Mouse (Mus musculus) embryonic facial prominence, embryonic 15.5 days (tissue): ENCODE results near the gene Col12a1. TPM values are rescaled to one million over a fixed set of nuclear protein-coding genes. Genes with fewer than 3 reads are reported as not detected.
A peak's percentile ranks its signal among the peaks of the same experiment; 100 is the strongest.

Source experiments
- ATAC-seq: fragments of 200-750 bp; cut with Nextera tagmentation; 2 replicates; pipeline ENCODE4 v1.8.0; 2017; ENCODE audit warnings: low read depth, moderate TSS enrichment; ENCODE audit not compliant: insufficient number of reproducible peaks, low FRiP score, low TSS enrichment
- H3K27ac ChIP-seq: fragments of 300-500 bp; sonication (generic); replicated peaks from 2 replicates; pipeline ENCODE4 v1.5.1; 2015; ENCODE audit warnings: mild to moderate bottlenecking, inconsistent platforms
- H3K27me3 ChIP-seq: fragments of 300-500 bp; sonication (generic); 2 replicates; pipeline ENCODE4 v1.6.1; 2015; ENCODE audit warnings: inconsistent platforms
- H3K36me3 ChIP-seq: fragments of 300-500 bp; sonication (generic); 2 replicates; pipeline ENCODE4 v1.6.1; 2015; ENCODE audit warnings: mild to moderate bottlenecking, inconsistent platforms
- H3K4me1 ChIP-seq: fragments of 300-500 bp; sonication (generic); 2 replicates; pipeline ENCODE4 v1.6.1; 2015; ENCODE audit warnings: inconsistent platforms
- H3K4me2 ChIP-seq: fragments of 300-500 bp; sonication (generic); replicated peaks from 2 replicates; pipeline ENCODE4 v1.6.1; 2015; ENCODE audit warnings: mild to moderate bottlenecking, inconsistent platforms
- H3K4me3 ChIP-seq: fragments of 300-500 bp; sonication (generic); replicated peaks from 2 replicates; pipeline ENCODE4 v1.5.1; 2015; ENCODE audit warnings: mild to moderate bottlenecking, inconsistent platforms
- H3K9ac ChIP-seq: fragments of 300-500 bp; sonication (generic); 2 replicates; pipeline ENCODE4 v1.6.1; 2015; ENCODE audit warnings: inconsistent platforms
- H3K9me3 ChIP-seq: fragments of 300-500 bp; sonication (generic); replicated peaks from 2 replicates; pipeline ENCODE4 v1.6.1; 2016; ENCODE audit warnings: inconsistent platforms
- WGBS: fragments of 180-500 bp; shearing (Covaris S2); methylation state at CpG from one replicate; pipeline ENCODE4 v1.1.7; 2015; 5-methylcytosine and 5-hydroxymethylcytosine counted together
- polyA plus RNA-seq: library from polyadenylated mRNA; unstranded; fragments of >200 nt; fragmentation: Nextera tagmentation; extraction: Ambion mirVana; gene quantifications from 2 replicates; pipeline ENCODE4 v1.2.1, GENCODE M21; 2015

Gene Col12a1
- polyA plus RNA-seq, 1 experiment from 2014 or later: 132 TPM

DNA sequence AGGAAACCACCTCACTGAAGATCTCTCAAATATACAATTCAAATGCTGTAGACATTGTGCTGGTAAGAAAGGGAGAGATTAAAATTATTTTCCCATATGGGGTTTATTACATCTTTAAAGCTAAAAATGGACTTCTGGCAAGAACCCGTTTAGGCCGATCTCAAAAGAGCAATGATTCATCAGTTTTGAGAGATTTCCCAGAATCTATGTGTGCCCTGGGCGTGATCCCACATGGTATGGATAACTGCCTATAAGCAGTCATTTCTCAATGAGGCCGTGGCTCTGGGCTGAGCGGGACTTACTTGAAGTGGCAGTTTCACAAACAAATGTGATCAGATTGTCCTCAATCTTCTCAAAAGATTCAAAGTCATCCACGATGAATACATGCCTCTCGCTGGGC lies 87.4 kb downstream of the Col12a1 start:
- Histone ChIP-seq H3K9ac (no peak overlapping the region), H3K36me3 (peaks cover 43% of the 10 kb centered on the region), H3K27me3 (no peaks in the 10 kb centered on the region), H3K27ac (no peak overlapping the region), H3K4me3 (no peak overlapping the region), H3K4me2 (no peak overlapping the region), H3K4me1 (no peaks in the 10 kb centered on the region), H3K9me3 (no peaks in the 10 kb centered on the region)
- ATAC-seq: no peak
- WGBS: 80% methylated on average over 7 of the region's 7 CpGs

DNA sequence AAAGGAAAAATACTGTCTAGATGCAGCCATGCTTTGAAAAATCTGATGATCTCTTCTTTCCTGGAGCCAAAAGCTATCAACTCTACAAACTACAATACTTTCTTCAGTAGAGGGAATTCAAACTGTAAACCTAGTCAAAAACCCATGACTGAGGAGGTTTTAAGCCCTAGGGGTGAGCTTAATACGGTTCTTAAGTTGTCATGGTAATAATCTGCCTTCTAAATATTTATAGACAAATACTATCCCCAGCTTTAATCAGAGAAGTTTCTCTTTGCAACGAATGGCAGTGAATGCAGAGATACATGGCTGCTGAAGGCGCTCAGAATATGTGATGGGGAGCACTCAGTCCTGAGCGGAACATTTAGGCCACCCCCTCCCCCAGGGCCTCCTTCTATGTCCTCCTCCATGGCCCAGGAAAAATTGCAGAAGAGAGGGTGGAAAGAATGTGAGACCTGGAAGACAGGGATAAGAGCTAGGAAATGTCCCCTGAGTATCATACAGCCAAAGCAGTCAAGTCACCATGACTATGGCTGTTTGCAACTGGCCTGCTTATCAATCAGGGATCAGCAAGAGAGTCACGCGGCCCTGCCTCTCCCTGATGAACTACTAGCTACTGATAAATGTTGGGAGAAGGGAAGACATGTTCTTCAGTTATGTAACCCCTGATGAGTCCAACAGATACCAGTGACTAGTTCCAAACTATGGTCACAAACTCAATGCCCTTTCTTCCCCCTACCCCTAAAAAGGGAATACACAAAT lies 99.6 kb downstream of the Col12a1 start:
- Histone ChIP-seq H3K4me2 (no peak overlapping the region), H3K27me3 (no peaks in the 10 kb centered on the region), H3K27ac (no peak overlapping the region), H3K4me1 (no peaks in the 10 kb centered on the region), H3K36me3 (peaks cover 35% of the 10 kb centered on the region), H3K9ac (no peak overlapping the region), H3K9me3 (no peaks in the 10 kb centered on the region), H3K4me3 (no peak overlapping the region)
- 68% methylated on average over 6 of the region's 6 CpGs for WGBS
- ATAC-seq: no peak

DNA sequence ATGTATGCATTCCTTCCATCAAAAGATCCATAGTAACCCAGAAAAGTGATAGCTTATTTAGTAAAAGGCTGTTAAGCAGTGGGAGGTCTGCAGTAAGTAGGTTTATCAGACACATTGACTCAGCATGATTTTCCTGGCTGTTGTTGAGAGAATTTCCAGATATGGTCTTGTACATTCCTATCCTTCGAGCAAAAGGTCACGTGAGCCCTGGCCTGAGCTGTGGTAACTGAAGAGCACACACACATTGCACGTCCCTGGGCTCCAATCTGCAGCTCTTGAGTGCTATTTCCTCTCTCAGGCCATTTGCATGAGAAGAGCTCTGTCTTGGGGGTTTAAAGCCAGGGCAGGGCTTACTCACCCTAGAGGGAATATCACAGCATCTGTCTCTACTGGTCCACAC lies 101.3 kb downstream of the Col12a1 start:
- Histone ChIP-seq H3K4me1 (no peaks in the 10 kb centered on the region), H3K9ac (no peak overlapping the region), H3K27me3 (no peaks in the 10 kb centered on the region), H3K27ac (no peak overlapping the region), H3K9me3 (no peaks in the 10 kb centered on the region), H3K4me2 (no peak overlapping the region), H3K36me3 (peaks cover 42% of the 10 kb centered on the region), H3K4me3 (no peak overlapping the region)
- ATAC-seq: no peak
- 36% methylated on average over 3 of the region's 3 CpGs for WGBS

DNA sequence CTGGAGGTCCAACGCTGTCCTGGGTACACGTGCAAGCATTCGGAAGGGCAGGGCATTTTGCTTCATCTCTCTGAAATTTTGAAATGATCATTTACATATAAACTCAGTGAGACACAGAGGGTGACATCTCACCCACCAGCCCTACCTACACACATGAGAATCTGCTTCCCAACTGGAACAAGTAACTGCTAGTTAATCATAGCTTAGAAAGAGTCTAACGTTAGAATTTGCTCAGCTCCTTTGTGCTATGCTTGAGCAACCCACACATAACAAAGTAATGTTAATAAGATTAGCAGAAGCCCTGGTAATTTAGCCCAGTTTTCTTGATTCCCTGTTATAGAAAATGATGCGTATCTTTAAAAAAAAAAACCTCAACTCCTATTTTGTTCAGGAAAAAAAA lies 102.6 kb downstream of the Col12a1 start:
- no peak overlapping the region for H3K9ac ChIP-seq
- no peak overlapping the region for H3K4me2 ChIP-seq
- H3K27ac ChIP-seq: no peak overlapping the region
- 84% methylated on average over 5 of the region's 5 CpGs for WGBS
- no peaks in the 10 kb centered on the region for H3K4me1 ChIP-seq
- no peaks in the 10 kb centered on the region for H3K27me3 ChIP-seq
- ATAC-seq: no peak
- peaks cover 55% of the 10 kb centered on the region for H3K36me3 ChIP-seq
- no peak overlapping the region for H3K4me3 ChIP-seq
- no peaks in the 10 kb centered on the region for H3K9me3 ChIP-seq

DNA sequence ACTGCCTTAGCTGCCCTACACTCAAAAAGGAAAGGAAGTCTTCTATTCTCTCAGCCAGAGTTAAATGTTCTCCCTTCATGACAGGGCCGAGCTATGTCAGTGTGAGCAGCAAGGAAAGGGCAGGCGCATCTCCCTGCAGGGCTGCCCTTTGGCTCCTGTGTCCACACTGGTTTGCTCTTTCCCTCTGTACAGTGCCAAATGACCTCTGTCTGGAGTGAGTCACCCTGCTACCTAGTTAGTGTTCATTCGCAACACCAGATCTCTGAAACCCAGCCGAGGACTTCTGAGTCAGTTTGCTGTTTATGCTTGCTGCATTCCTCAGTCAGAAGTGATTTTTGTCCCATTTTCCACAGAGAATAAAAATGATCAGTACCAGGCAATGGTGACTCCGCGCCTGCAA lies 108.3 kb downstream of the Col12a1 start:
- no peak overlapping the region for H3K4me3 ChIP-seq
- H3K9ac ChIP-seq: no peak overlapping the region
- ATAC-seq: no peak
- no peak overlapping the region for H3K4me2 ChIP-seq
- 79% methylated on average over 6 of the region's 6 CpGs for WGBS
- no peaks in the 10 kb centered on the region for H3K9me3 ChIP-seq
- H3K4me1 ChIP-seq: peaks cover 16% of the 10 kb centered on the region; the same call in 1 of the 2 replicates
- no peaks in the 10 kb centered on the region for H3K27me3 ChIP-seq
- H3K27ac ChIP-seq: 0 out of 2 replicates have a peak overlapping the region, but pooled peaks have one; percentile 48
- peaks cover 28% of the 10 kb centered on the region for H3K36me3 ChIP-seq

DNA sequence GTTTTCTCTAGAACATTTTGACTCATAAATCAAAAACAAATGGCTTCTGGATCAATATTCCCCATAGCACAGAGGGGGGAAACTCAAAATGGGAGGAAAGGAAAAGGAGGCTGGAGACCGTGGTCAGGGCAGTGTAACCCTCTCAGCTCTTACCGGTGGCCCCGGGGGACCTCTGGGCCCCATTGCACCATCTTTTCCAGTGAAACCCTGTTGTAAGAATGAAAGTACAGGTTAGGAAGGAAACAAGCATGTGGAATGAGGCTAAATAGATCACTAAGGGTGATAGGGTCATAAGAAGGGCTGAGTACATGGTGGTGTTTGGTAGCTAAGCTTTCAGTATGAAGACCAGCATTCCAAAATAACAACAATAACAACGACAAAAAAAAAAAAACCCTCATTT lies 109.0 kb downstream of the Col12a1 start:
- Histone ChIP-seq H3K4me2 (no peak overlapping the region), H3K9me3 (no peaks in the 10 kb centered on the region), H3K4me3 (no peak overlapping the region), H3K9ac (no peak overlapping the region), H3K27me3 (no peaks in the 10 kb centered on the region), H3K4me1 (peaks cover 16% of the 10 kb centered on the region; the same call in 1 of the 2 replicates), H3K36me3 (peaks cover 32% of the 10 kb centered on the region), H3K27ac (peak overlapping the region; percentile 40; the same call in 1 of the 2 replicates)
- ATAC-seq: no peak
- WGBS: 54% methylated on average over 4 of the region's 4 CpGs

DNA sequence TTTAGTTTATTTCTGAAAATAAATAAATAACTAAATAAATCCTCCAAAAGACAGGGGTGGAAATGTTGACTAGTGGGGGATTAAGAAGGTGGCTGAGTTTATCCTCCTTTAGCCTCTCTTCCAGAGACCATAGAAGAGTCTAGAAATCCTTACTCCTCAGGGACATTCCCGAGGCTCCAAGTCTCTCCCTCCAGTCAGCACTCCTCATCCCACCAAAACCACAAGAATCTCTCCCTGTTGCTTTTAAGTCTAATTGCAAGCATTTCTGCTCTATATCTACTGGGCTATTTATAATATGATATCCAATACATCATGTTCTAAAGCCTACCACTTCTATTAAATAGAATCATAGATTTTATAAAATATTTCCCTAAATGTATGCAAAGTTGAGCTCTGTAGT lies 109.8 kb downstream of the Col12a1 start:
- H3K36me3 ChIP-seq: peaks cover 33% of the 10 kb centered on the region
- no peak overlapping the region for H3K27ac ChIP-seq
- peaks cover 23% of the 10 kb centered on the region for H3K4me1 ChIP-seq
- no peaks in the 10 kb centered on the region for H3K27me3 ChIP-seq
- H3K9me3 ChIP-seq: no peaks in the 10 kb centered on the region
- WGBS: 17% methylated on average over 1 of the region's 1 CpGs
- ATAC-seq: 0 out of 2 replicates have a peak, but pooled peaks have one; percentile 26
- H3K9ac ChIP-seq: no peak overlapping the region
- H3K4me2 ChIP-seq: no peak overlapping the region
- no peak overlapping the region for H3K4me3 ChIP-seq

DNA sequence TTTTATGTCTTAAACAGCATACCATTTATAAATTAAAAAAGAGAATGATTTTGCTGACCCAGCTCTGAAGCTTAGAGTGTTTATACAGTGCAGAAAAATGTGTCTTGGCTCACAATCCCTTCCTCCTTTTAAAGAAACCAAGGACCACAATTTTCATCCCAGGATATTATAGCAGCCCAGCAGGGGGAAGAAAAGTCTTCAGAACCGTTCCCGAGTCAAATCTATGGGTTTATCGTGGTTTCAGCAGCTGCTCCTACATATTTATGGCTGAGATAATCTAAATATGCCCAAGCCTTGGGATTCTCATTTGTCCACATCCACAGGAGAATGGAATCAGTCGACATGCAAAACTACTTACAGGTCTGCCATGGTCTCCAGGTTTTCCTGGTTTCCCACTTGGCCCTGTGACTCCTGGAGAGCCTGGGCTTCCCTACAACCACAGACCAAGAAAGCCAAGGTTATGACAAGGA lies 110.5 kb downstream of the Col12a1 start:
- Histone ChIP-seq H3K36me3 (peaks cover 26% of the 10 kb centered on the region), H3K9ac (no peak overlapping the region), H3K4me1 (peaks cover 23% of the 10 kb centered on the region), H3K27ac (peak overlapping the region; percentile 69), H3K9me3 (no peaks in the 10 kb centered on the region), H3K27me3 (no peaks in the 10 kb centered on the region), H3K4me3 (no peak overlapping the region), H3K4me2 (no peak overlapping the region)
- 32% methylated on average over 4 of the region's 4 CpGs for WGBS
- peak; percentile 65 for ATAC-seq

DNA sequence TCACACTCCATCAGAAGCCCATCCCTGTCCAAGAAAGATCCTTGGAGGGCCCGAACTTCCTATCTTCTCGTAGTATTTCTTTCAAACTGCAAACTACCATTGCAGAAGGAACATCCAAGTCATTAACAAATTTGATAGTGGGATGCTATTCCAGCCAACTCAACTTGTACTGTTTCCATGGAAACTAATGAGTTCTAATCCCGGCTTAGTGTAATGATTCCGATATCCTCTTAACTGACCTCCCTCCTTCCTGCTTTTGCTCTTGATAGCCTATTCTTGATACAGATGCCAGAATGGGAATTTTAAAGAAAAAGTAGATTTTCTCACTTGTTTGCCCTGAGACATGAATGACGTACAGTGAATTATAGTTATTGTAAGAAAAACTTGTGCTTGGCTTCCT lies 112.5 kb downstream of the Col12a1 start:
- Histone ChIP-seq H3K4me1 (peaks cover 23% of the 10 kb centered on the region), H3K9me3 (no peaks in the 10 kb centered on the region), H3K4me2 (no peak overlapping the region), H3K4me3 (no peak overlapping the region), H3K27me3 (no peaks in the 10 kb centered on the region), H3K9ac (no peak overlapping the region), H3K27ac (no peak overlapping the region), H3K36me3 (peaks cover 12% of the 10 kb centered on the region; the same call in 1 of the 2 replicates)
- no peak for ATAC-seq
- 72% methylated on average over 5 of the region's 5 CpGs for WGBS

DNA sequence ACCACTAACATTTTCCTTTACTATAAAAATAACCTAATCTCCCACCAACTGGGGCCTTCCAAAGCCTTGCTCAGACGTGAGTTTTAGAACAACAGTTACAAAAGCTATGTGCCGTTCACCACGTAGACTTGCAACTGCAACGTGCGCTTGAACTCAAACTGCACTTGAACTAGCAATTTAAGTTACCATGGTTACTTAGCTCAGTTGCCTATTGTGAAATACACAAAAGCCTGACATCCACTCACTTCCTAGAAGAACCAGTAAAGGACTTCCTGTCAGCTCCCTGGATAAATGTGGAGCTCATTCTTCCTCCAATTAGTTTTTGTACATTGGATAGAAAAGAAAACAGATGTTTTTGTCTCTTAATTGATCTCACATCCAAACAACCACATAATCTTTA lies 112.9 kb downstream of the Col12a1 start:
- 50% methylated on average over 5 of the region's 5 CpGs for WGBS
- no peaks in the 10 kb centered on the region for H3K27me3 ChIP-seq
- peaks cover 23% of the 10 kb centered on the region for H3K4me1 ChIP-seq
- H3K9ac ChIP-seq: no peak overlapping the region
- no peak overlapping the region for H3K4me2 ChIP-seq
- H3K27ac ChIP-seq: no peak overlapping the region
- ATAC-seq: no peak
- no peak overlapping the region for H3K4me3 ChIP-seq
- peaks cover 11% of the 10 kb centered on the region; the same call in 1 of the 2 replicates for H3K36me3 ChIP-seq
- H3K9me3 ChIP-seq: no peaks in the 10 kb centered on the region

DNA sequence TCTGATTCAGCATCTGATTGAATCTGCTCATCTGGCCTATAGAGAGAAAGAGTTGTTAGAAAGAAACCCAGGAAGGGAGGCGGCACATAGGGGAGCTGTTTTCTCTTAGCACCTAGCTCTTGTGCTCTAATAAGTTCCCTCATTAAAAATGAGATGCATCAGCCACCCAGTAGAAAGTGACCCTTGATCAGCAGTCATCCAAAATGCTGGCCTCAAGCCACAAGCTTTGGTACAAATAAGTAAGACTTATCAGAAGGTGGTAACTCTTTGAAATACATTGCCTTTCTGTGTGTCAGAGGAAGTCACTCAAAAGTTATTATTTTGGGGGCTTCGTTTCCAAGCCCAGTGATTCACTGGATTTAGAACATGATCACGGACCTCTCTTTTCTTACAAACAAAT lies 114.1 kb downstream of the Col12a1 start:
- no peak overlapping the region for H3K4me3 ChIP-seq

DNA sequence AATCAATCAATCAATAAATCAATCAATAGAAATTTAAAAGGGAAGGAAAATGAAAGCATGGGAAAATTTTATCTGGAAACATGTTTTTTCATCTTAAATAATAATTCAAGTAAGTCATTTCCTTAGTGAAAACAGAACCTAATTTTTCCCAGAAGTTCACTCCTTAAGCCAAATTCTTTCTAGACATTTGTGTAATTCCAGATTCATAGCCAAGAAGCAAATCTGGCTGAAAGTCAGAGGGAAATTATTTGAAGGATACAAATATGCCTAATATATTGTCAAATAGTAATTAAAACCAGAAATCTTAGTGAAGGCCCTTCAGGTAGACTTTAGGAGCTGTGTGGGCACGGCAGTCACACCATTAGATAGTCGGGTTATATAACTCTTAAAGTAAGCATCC lies 115.2 kb downstream of the Col12a1 start:
- H3K27me3 ChIP-seq: no peaks in the 10 kb centered on the region
- peak overlapping the region; percentile 17; the same call in 1 of the 2 replicates for H3K27ac ChIP-seq
- H3K9me3 ChIP-seq: no peaks in the 10 kb centered on the region
- H3K4me1 ChIP-seq: peaks cover 15% of the 10 kb centered on the region
- H3K4me3 ChIP-seq: no peak overlapping the region
- WGBS: 47% methylated on average over 2 of the region's 2 CpGs
- H3K36me3 ChIP-seq: peaks cover 27% of the 10 kb centered on the region
- ATAC-seq: 0 out of 2 replicates have a peak, but pooled peaks have one; percentile 8
- no peak overlapping the region for H3K4me2 ChIP-seq
- H3K9ac ChIP-seq: no peak overlapping the region

More for the DNA sequence above, 114.1 kb downstream of the Col12a1 start:
- Histone ChIP-seq H3K27me3 (no peaks in the 10 kb centered on the region), H3K9ac (no peak overlapping the region), H3K36me3 (peaks cover 22% of the 10 kb centered on the region), H3K27ac (peak overlapping the region; percentile 69), H3K9me3 (no peaks in the 10 kb centered on the region), H3K4me1 (peaks cover 16% of the 10 kb centered on the region), H3K4me2 (no peak overlapping the region)
- no peak for ATAC-seq
- WGBS: 89% methylated on average over 3 of the region's 3 CpGs
